Mouse (Mus musculus): ENCODE measurements around the gene Mrps7. TPM values are rescaled to one million over a fixed set of nuclear protein-coding genes. Genes with fewer than 3 reads are reported as not detected.

The Mrps7 gene
- polyA plus RNA-seq (2012; rRNA removed): 39.4 and 39.7 TPM in 2 replicates

GRCm38 (mm10) chr11:115603476-115604303 lies at the start of gene Mrps7, which contains the start of gene Gga3:
Mrps7 (plus strand) TSS chr11:115603925.
Gga3 (minus strand) TSS chr11:115604051.

DNA sequence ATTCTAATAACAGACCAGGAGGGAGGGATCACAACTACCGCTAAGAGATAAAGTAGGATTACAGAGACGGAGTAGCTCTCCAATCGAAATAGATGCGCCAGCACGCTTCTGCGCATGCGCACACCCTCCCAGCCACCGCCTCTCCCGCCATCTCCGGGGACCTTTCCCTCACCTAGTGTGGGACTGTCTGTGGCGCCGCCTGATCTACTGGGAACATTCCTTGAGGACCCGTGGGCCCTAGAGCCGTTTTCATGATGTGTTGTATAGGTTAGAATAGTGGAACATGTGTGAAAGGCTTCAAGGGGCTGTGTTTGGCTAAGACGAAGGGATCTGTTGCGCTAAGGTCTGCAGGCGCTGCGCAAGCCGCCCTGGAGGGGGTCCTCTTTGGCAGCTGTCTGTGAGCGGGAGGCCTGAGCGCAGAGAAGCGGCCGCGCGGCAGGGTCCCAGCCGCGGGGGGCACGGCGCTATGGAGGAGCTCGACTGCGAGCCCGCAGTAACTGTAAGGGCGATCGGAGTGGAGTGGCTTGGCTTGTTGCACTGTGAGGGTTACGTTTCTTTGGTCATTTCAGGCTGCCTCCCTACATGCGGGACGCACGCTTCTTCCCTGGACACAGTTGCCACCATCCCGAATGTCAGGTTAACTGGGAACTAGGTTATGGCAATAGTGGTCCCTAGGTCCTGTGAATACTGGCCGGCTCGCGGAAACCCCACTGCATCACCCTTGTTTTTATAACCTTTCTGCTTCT lies 39.5 kb upstream of the Mrps7 start, which contains the start of gene Nup85:
Gene Nup85, plus strand, starts transcription at position 371 of the 746 bp plus-strand sequence.

GRCm38 (mm10) chr11:115612410-115613137 lies 8.8 kb downstream of the Mrps7 start, which contains the start of gene Mif4gd:
Mif4gd (minus strand) TSS chr11:115612969.

DNA sequence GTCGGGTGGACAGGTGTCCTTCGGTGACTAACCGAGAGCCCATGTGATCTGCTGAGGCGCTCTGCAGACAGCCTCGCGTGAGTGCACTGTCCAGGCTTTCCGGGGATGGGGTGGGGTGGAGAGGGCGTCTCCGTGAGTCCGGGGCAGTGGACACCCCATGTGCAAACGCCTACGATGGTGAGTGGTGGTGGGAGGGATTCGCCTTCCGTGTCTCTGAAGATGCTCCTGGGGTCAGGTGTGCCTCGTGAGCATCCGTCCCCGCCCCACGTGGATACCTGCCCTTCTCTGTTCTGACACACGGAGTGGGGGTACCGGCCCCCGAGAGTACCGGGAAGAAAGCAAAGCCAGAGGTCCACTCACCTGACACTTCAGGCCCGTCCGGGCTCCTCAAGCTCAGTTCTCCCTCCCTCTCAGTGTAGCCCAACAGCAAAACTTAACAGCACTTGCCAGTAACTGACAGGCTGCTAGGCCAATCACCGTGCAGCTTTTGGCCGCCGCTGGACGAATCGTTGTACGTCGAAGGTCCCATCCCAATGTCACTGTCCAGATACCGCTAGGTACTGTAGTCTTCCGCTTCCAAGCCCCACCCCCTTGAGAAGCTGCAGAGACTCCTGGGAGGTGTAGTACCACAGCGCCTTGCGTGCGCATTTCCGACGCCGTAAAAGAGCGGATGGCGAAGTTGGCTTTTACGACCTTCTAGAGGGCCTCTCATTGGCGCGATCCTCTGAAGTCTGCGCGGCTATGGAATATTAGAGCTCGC lies 24.2 kb downstream of the Mrps7 start, which contains the start of gene Slc25a19:
Gene Slc25a19, minus strand, starts transcription at position 591 of the 760 bp plus-strand sequence.

Other genes with a start within 250 kb of the Mrps7 start
- gene Hid1, start 236.2 kb upstream of the Mrps7 start, polyA plus RNA-seq (2012; rRNA removed): 45.1 and 49.4 TPM in 2 replicates
- gene Cdr2l, start 222.0 kb upstream of the Mrps7 start, polyA plus RNA-seq (2012; rRNA removed): 34.8 and 35.1 TPM in 2 replicates
- gene Mrpl58, start 200.2 kb upstream of the Mrps7 start, polyA plus RNA-seq (2012; rRNA removed): 134 and 152 TPM in 2 replicates
- 497 and 500 TPM in 2 replicates for gene Atp5h, start 184.0 kb upstream of the Mrps7 start, polyA plus RNA-seq (2012; rRNA removed)
- gene Kctd2, start 183.8 kb upstream of the Mrps7 start, polyA plus RNA-seq (2012; rRNA removed): 51.5 and 51.6 TPM in 2 replicates
- gene Trim80, start 163.4 kb upstream of the Mrps7 start, polyA plus RNA-seq (2012; rRNA removed): 0.04 and 0.06 TPM in 2 replicates
- gene Slc16a5, start 141.5 kb upstream of the Mrps7 start, polyA plus RNA-seq (2012; rRNA removed): 0.18 TPM in 1 of 2 replicates, not detected in the other
- gene Armc7, start 128.3 kb upstream of the Mrps7 start, polyA plus RNA-seq (2012; rRNA removed): 11.7 and 12.9 TPM in 2 replicates
- gene Nt5c, start 112.1 kb upstream of the Mrps7 start, polyA plus RNA-seq (2012; rRNA removed): 80.7 and 82.5 TPM in 2 replicates
- gene Jpt1, start 89.5 kb upstream of the Mrps7 start, polyA plus RNA-seq (2012; rRNA removed): 1,013 and 1,226 TPM in 2 replicates
- gene Sumo2, start 67.6 kb upstream of the Mrps7 start, polyA plus RNA-seq (2012; rRNA removed): 662 and 802 TPM in 2 replicates
- gene Nup85, start 39.5 kb upstream of the Mrps7 start, polyA plus RNA-seq (2012; rRNA removed): 151 and 152 TPM in 2 replicates
- 48.1 and 53.0 TPM in 2 replicates for gene Gga3, start 126 bp downstream of the Mrps7 start, polyA plus RNA-seq (2012; rRNA removed)
- gene Mif4gd, start 9.0 kb downstream of the Mrps7 start, polyA plus RNA-seq (2012; rRNA removed): 19.2 and 23.0 TPM in 2 replicates
- 53.5 and 57.1 TPM in 2 replicates for gene Slc25a19, start 24.4 kb downstream of the Mrps7 start, polyA plus RNA-seq (2012; rRNA removed)
- 111 and 113 TPM in 2 replicates for gene Grb2, start 104.7 kb downstream of the Mrps7 start, polyA plus RNA-seq (2012; rRNA removed)
- 51.0 and 52.8 TPM in 2 replicates for gene Tmem94, start 161.5 kb downstream of the Mrps7 start, polyA plus RNA-seq (2012; rRNA removed)
- gene Caskin2, start 209.7 kb downstream of the Mrps7 start, polyA plus RNA-seq (2012; rRNA removed): 20.5 and 22.6 TPM in 2 replicates
- gene Tsen54, start 210.8 kb downstream of the Mrps7 start, polyA plus RNA-seq (2012; rRNA removed): 29.6 and 32.5 TPM in 2 replicates
- 2.4 and 3.4 TPM in 2 replicates for gene Llgl2, start 220.1 kb downstream of the Mrps7 start, polyA plus RNA-seq (2012; rRNA removed)

All from central nervous system, embryonic 14 days (tissue).